Mouse (Mus musculus) liver, embryonic 13.5 days (tissue): Measurements from ENCODE around the gene Adam1b. TPM values are rescaled to one million over a fixed set of nuclear protein-coding genes. Genes with fewer than 3 reads are reported as not detected.

ENCODE experiments used
- polyA plus RNA-seq: library from polyadenylated mRNA; unstranded; fragments of >200 nt; fragmentation: Nextera tagmentation; extraction: Ambion mirVana; gene quantifications from 2 replicates; pipeline ENCODE4 v1.2.1, GENCODE M21; 2015

Gene Adam1b
- polyA plus RNA-seq, 1 experiment from 2014 or later = not detected

Other genes starting within 250 kb of the Adam1b start
- gene Trafd1, start 117.8 kb downstream of the Adam1b start, polyA plus RNA-seq = 19.7 and 21.4 TPM in 2 replicates
- 32.8 and 37.7 TPM in 2 replicates for gene Naa25, start 105.5 kb downstream of the Adam1b start, polyA plus RNA-seq
- gene Tmem116, start 51.5 kb downstream of the Adam1b start, polyA plus RNA-seq = 0.83 and 1.3 TPM in 2 replicates
- gene Erp29, start 50.9 kb downstream of the Adam1b start, polyA plus RNA-seq = 99.8 and 102 TPM in 2 replicates
- gene Adam1a, start 42.0 kb upstream of the Adam1b start, polyA plus RNA-seq = 0.33 and 0.48 TPM in 2 replicates
- gene Gm42878, start 42.0 kb upstream of the Adam1b start, polyA plus RNA-seq = not detected in 2 replicates
- 27.4 and 29.1 TPM in 2 replicates for gene Mapkapk5, start 42.5 kb upstream of the Adam1b start, polyA plus RNA-seq
- gene Aldh2, start 90.4 kb upstream of the Adam1b start, polyA plus RNA-seq = 123 and 138 TPM in 2 replicates
- gene Acad12, start 115.5 kb upstream of the Adam1b start, polyA plus RNA-seq = 1.4 TPM in 2 replicates
- 2.0 and 2.4 TPM in 2 replicates for gene Acad10, start 157.1 kb upstream of the Adam1b start, polyA plus RNA-seq
- gene Brap, start 157.1 kb upstream of the Adam1b start, polyA plus RNA-seq = 23.9 and 25.5 TPM in 2 replicates
- gene Atxn2, start 207.9 kb upstream of the Adam1b start, polyA plus RNA-seq = 16.0 and 17.6 TPM in 2 replicates